Mouse (Mus musculus): ENCODE measurements around the gene Mtx1. TPM values are rescaled to one million over a fixed set of nuclear protein-coding genes. Genes with fewer than 3 reads are reported as not detected.
"Not testable (repeated sequence)": the region's sequence is repeated elsewhere in the genome, so short reads cannot be mapped to it uniquely, and the experiment has no call there.

Mtx1 gene
- polyA plus RNA-seq, 1 experiment from 2014 or later = 205 TPM

DNA sequence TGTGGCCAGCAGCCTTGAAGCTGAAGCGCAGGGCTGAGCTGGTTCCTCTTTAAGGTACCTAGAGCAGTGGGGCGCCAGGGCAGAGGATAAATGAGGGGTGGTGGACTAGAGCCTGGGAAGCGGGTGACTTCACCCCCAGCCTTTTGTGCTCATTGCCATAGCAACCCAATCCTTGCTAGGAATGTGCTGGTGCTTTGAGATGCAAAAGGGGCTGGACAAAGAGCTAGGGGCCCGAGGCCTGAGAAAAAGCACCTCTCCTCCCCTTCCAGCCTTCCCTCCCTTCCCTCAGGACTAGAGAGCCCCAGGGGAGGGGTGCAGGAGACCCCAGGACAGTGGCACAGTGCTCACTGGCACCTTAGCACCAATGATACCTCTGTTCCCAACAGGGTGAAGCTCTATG, 970 bp downstream of the Mtx1 start:
- WGBS = 53% methylated on average over 4 of the region's 4 CpGs
- peaks cover 16% of the 10 kb centered on the region for H3K27me3 ChIP-seq
- no peak for ATAC-seq (ENCODE audit: low FRiP score, low read depth)
- H3K9me3 ChIP-seq = no peaks in the 10 kb centered on the region
- peaks cover 42% of the 10 kb centered on the region for H3K36me3 ChIP-seq
- H3K4me3 ChIP-seq = peak overlapping the region; percentile 46
- no peak overlapping the region for H3K27ac ChIP-seq
- peak overlapping the region; percentile 64 for H3K9ac ChIP-seq
- peak overlapping the region; percentile 85 for H3K4me2 ChIP-seq (replicated peaks)
- peaks cover 41% of the 10 kb centered on the region for H3K4me1 ChIP-seq

DNA sequence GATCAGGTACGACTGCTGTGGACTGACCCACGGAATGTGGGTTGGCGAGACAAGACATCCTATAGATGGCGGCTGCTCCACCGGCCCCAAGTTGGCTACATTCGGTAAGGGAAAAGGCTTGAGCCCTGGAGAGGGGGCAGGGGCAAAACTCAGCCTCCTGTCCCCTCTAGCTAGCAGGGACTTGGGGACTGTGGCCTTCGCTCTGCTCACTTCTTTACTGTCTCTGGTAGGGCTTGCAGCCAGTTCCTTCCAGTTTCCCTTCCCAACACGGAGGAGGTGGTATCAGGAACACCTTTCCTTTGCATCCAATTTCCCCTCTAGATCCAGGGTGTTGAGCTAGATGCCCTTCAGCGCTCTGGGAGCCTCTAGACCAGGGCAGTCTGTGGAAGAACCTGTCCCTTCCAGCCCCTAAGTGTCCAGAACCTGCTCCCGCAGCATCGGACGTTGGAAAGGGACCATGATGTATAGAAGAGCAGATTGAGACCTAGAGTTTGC, 1.5 kb downstream of the Mtx1 start:
- Histone ChIP-seq H3K4me3 (no peak overlapping the region), H3K4me2 (replicated peaks) (peak overlapping the region; percentile 85), H3K9ac (peak overlapping the region; percentile 64; the same call in 1 of the 2 replicates), H3K27ac (no peak overlapping the region), H3K9me3 (no peaks in the 10 kb centered on the region), H3K4me1 (peaks cover 41% of the 10 kb centered on the region), H3K36me3 (peaks cover 44% of the 10 kb centered on the region), H3K27me3 (peaks cover 13% of the 10 kb centered on the region)
- no peak for ATAC-seq (ENCODE audit: low FRiP score, low read depth)
- 61% methylated on average over 12 of the region's 12 CpGs for WGBS

DNA sequence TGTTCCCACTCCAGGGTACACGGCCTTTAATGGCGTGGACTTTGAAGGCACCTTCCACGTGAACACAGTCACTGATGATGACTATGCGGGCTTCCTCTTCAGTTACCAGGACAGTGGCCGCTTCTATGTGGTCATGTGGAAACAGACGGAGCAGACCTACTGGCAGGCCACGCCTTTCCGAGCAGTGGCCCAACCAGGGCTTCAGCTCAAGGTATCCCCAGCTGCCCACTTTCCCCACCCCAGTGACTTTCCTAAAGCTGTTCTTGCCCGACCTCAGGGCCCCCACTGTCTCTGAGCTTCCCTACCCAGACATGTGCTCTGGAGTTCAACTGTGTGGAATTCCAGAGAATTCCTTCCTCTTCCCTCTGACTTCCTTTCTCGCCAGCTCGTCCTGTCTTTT, 2.1 kb downstream of the Mtx1 start:
- H3K4me2 ChIP-seq (replicated peaks) = no peak overlapping the region
- peaks cover 41% of the 10 kb centered on the region for H3K4me1 ChIP-seq
- 81% methylated on average over 11 of the region's 11 CpGs for WGBS
- H3K27me3 ChIP-seq = peaks cover 8% of the 10 kb centered on the region
- no peaks in the 10 kb centered on the region for H3K9me3 ChIP-seq
- peaks cover 48% of the 10 kb centered on the region for H3K36me3 ChIP-seq
- no peak overlapping the region for H3K9ac ChIP-seq
- no peak for ATAC-seq (ENCODE audit: low FRiP score, low read depth)
- no peak overlapping the region for H3K4me3 ChIP-seq
- H3K27ac ChIP-seq = no peak overlapping the region

- no peak for ATAC-seq (ENCODE audit: low FRiP score, low read depth)
- Histone ChIP-seq H3K9ac (no peak overlapping the region), H3K27me3 (no peaks in the 10 kb centered on the region), H3K4me2 (replicated peaks) (no peak overlapping the region), H3K4me1 (peaks cover 15% of the 10 kb centered on the region), H3K27ac (no peak overlapping the region), H3K36me3 (peaks cover 72% of the 10 kb centered on the region), H3K4me3 (no peak overlapping the region), H3K9me3 (no peaks in the 10 kb centered on the region)
- WGBS = 30% methylated on average over 5 of the region's 5 CpGs
These were observed 5.7 kb downstream of the Mtx1 start for GRCm38 (mm10) chr3:89221167-89221566.

GRCm38 (mm10) chr3:89219546-89219945, 7.3 kb downstream of the Mtx1 start:
- Histone ChIP-seq H3K27ac (no peak overlapping the region), H3K9ac (0 out of 2 replicates have a peak overlapping the region, but pooled peaks have one; percentile 8), H3K4me3 (no peak overlapping the region), H3K9me3 (no peaks in the 10 kb centered on the region), H3K4me1 (peaks cover 17% of the 10 kb centered on the region), H3K36me3 (peaks cover 60% of the 10 kb centered on the region), H3K27me3 (no peaks in the 10 kb centered on the region), H3K4me2 (replicated peaks) (no peak overlapping the region)
- ATAC-seq (ENCODE audit: low FRiP score, low read depth) = no peak
- 44% methylated on average over 8 of the region's 8 CpGs for WGBS

GRCm38 (mm10) chr3:89218271-89218670, 8.6 kb downstream of the Mtx1 start:
- Histone ChIP-seq H3K4me3 (no peak overlapping the region), H3K27ac (no peak overlapping the region), H3K4me1 (peaks cover 19% of the 10 kb centered on the region), H3K36me3 (peaks cover 48% of the 10 kb centered on the region), H3K27me3 (no peaks in the 10 kb centered on the region), H3K9me3 (no peaks in the 10 kb centered on the region), H3K9ac (peak overlapping the region; percentile 39), H3K4me2 (replicated peaks) (no peak overlapping the region)
- ATAC-seq (ENCODE audit: low FRiP score, low read depth) = no peak
- 97% methylated on average over 1 of the region's 1 CpGs for WGBS

DNA sequence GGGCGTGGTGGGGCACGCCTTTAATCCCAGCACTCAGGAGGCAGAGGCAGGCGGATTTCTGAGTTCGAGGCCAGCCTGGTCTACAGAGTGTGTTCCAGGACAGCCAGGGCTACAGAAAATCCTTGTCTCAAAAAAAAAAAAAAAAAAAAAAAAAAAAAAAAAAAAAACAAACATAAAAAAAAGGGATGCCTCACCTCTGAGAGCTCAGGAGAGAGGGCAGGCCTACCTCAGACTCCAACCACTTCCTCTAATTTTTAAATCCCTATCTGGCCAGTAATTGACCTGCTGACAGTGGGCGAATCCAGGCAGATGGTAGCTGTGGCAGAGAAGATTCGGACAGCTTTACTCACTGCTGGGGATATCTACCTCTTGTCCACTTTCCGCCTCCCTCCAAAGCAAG, 10.5 kb downstream of the Mtx1 start:
- H3K4me2 ChIP-seq (replicated peaks) = peak overlapping the region; percentile 83
- WGBS = 69% methylated on average over 7 of the region's 7 CpGs
- not testable (repeated sequence) for H3K9me3 ChIP-seq; H3K27ac ChIP-seq; H3K4me3 ChIP-seq; H3K27me3 ChIP-seq; ATAC-seq (ENCODE audit: low FRiP score, low read depth)
- H3K36me3 ChIP-seq = peaks cover 41% of the 10 kb centered on the region
- H3K4me1 ChIP-seq = peaks cover 34% of the 10 kb centered on the region
- H3K9ac ChIP-seq = 0 out of 2 replicates have a peak overlapping the region, but pooled peaks have one; percentile 35

DNA sequence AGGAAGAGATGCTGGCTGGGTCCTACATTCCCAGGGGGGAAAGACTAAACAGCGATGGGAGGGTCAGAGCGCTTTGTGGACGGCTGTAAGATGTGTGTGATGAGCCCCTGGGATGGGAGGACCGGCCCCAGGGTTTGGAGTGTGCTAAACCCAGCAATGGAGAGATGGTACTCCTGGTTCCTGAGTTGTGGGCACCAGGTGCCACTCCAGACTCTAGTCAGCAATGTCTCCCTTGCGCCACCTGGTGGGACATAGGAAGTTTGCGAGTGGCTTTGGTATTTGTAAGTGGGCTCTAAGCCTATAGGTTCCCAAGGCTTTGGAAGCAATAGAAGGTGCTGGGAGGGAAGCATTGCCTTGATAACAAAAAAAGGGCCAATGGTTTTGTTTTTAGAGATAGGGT, 11.0 kb downstream of the Mtx1 start:
- WGBS = 0% methylated on average over 6 of the region's 6 CpGs

DNA sequence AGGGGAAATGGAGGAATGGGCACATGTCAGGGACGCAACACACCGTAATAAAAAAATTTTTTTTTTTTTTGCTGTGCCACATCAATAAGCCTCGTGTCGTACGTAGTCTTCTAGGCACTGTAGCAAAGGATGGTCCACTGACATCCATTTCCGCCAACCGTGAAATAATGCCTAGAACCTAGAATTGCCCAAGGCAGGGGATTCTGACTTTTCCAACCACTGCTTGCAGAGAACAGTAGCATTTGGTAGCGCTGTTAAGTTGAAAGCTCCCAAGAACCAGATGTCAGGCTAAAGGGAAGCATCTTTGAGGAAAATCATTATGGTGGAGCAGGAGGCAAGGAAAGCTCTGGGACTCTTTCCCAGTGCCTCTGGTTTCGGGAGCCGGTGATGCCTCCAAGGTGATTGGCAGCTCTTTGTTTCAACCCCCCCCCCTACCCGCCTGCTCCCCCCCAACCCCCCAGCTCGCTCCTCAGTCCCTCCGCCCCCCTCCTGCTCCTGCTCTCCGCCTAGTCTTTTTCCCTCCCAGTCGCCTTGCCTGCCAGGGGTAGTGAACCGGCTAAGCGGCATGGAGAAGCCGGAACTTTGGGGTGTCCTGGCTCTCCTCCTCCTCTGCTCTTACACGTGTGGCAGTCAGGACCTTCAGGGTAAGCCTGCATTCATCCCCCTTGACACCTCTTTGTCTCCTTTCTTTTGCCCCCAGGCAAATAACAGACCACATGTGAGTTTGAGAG, 12.0 kb downstream of the Mtx1 start, which contains the start of gene Thbs3:
Gene Thbs3, plus strand, starts transcription at position 500 of the 731 bp plus-strand sequence.
- peak within 1 kb of the TSS; percentile 84 for H3K4me3 ChIP-seq
- peaks cover 34% of the 10 kb centered on the region for H3K4me1 ChIP-seq
- H3K36me3 ChIP-seq = peaks cover 41% of the 10 kb centered on the region
- ATAC-seq (ENCODE audit: low FRiP score, low read depth) = no peak
- H3K27me3 ChIP-seq = no peaks in the 10 kb centered on the region
- no peaks in the 10 kb centered on the region for H3K9me3 ChIP-seq
- peak within 1 kb of the TSS; percentile 86 for H3K9ac ChIP-seq
- WGBS = under 1% methylated on average over 19 of the region's 19 CpGs
- H3K27ac ChIP-seq = peak within 1 kb of the TSS; percentile 98
- H3K4me2 ChIP-seq (replicated peaks) = peak within 1 kb of the TSS; percentile 83

More for the DNA sequence above, 11.0 kb downstream of the Mtx1 start:
- Histone ChIP-seq H3K9me3 (no peaks in the 10 kb centered on the region), H3K9ac (peak overlapping the region; percentile 86), H3K4me1 (peaks cover 34% of the 10 kb centered on the region), H3K4me2 (replicated peaks) (peak overlapping the region; percentile 83), H3K36me3 (peaks cover 38% of the 10 kb centered on the region), H3K27me3 (no peaks in the 10 kb centered on the region), H3K27ac (peak overlapping the region; percentile 98), H3K4me3 (peak overlapping the region; percentile 84)
- ATAC-seq (ENCODE audit: low FRiP score, low read depth) = no peak

- Histone ChIP-seq H3K9me3 (no peaks in the 10 kb centered on the region), H3K27me3 (no peaks in the 10 kb centered on the region), H3K36me3 (peaks cover 41% of the 10 kb centered on the region), H3K9ac (peak overlapping the region; percentile 86), H3K27ac (peak overlapping the region; percentile 98), H3K4me2 (replicated peaks) (peak overlapping the region; percentile 83), H3K4me1 (peaks cover 34% of the 10 kb centered on the region), H3K4me3 (peak overlapping the region; percentile 84)
- ATAC-seq (ENCODE audit: low FRiP score, low read depth) = peak; percentile 93
- under 1% methylated on average over 69 of the region's 69 CpGs for WGBS
These were observed 12.9 kb downstream of the Mtx1 start for GRCm38 (mm10) chr3:89213803-89214530.

DNA sequence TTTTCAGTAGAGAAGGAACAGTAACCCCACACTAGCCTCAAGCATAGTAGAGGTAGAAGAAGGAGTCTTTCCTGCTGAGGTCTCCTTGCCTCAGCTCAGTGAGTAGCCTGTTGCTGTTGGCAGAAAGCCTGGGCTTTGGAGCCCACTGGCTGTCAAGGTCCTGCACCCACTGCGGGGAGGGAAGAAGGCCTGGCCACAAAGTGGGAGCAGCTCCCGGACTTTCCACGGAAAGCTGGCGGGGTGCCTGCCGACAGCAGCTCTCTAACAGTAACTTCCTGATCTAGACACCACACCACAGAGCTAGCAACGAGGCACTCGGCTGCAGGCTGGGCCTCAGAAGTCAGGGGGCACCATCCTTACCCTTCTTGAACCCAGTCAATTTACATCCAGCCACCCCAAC, 16.2 kb downstream of the Mtx1 start:
- Histone ChIP-seq H3K4me2 (replicated peaks) (no peak overlapping the region), H3K27me3 (no peaks in the 10 kb centered on the region), H3K9ac (no peak overlapping the region), H3K4me1 (peaks cover 28% of the 10 kb centered on the region), H3K27ac (no peak overlapping the region), H3K9me3 (no peaks in the 10 kb centered on the region), H3K4me3 (no peak overlapping the region), H3K36me3 (peaks cover 58% of the 10 kb centered on the region)
- no peak for ATAC-seq (ENCODE audit: low FRiP score, low read depth)
- 68% methylated on average over 7 of the region's 7 CpGs for WGBS

- Histone ChIP-seq H3K36me3 (peaks cover 63% of the 10 kb centered on the region), H3K27me3 (no peaks in the 10 kb centered on the region), H3K9me3 (no peaks in the 10 kb centered on the region), H3K9ac (no peak overlapping the region), H3K4me3 (no peak overlapping the region), H3K27ac (peak overlapping the region; percentile 29; the same call in 1 of the 2 replicates), H3K4me2 (replicated peaks) (no peak overlapping the region), H3K4me1 (peaks cover 23% of the 10 kb centered on the region)
- no peak for ATAC-seq (ENCODE audit: low FRiP score, low read depth)
- 84% methylated on average over 13 of the region's 13 CpGs for WGBS
These were observed 16.7 kb downstream of the Mtx1 start for GRCm38 (mm10) chr3:89210162-89210561.

Measured in limb, embryonic 13.5 days (tissue).